Mouse (Mus musculus): ENCODE data around the gene Adamts3.

DNA sequence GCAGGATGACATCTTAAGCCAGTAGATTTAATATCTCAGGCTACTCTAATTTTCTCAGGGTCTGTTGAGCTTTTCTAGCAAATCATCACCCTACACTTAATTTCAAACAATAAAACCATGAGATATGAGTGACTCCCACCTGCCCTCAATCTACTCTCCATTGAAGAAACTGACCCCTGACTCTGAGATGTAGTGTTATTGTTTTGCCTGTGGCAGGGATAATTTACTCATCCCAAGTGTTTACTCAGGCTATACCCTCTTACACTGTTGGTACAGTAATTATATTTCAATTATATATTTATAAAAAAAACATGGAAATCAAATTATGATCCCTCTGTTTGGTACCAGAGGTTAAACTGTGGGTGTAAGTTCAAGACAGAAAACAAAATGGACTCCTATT, 29.2 kb upstream of the Adamts3 start:
- TF ChIP-seq SIN3A (IDR thresholded peaks at IDR 0.05; ENCODE audit: low read length) (no peak), USF1 (IDR thresholded peaks at IDR 0.05; ENCODE audit: low read depth, low read length) (no peak), CTCF (IDR thresholded peaks at IDR 0.05 in 2 of 3, conservative IDR thresholded peaks at IDR 0.05 in 1 of 3; ENCODE audit: control insufficient read depth in 1 of 3, insufficient read depth in 1 of 3, low read depth in 2 of 3, low read length in 3 of 3, poor library complexity in 1 of 3, severe bottlenecking in 1 of 3) (no peak), GABPA (IDR thresholded peaks at IDR 0.05; ENCODE audit: low read depth, low read length) (no peak)

Measured in MEL (cell line).